Mouse (Mus musculus): ENCODE data around the gene Olfr984.

DNA sequence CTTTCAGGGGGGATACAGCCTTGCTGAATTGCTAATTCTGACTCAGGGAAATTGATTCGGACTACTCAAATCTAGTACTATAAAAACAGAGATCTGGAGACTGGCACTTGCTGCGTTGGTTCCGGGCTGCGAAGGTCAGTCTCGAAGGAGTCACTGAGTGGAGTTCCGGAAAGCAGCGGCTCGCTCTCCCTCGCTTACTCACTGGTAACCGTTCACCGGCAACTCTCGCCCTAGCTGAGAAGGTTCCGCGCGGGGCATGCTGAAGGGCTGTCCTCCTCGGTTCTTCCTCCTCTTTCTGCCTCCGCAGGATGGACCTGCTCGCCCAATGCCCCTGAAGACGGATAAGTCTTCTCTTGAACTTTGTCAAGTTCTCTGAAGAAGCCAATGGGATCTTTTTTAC is 63.9 kb downstream of the Olfr984 start:
- TF ChIP-seq TAL1 (IDR thresholded peaks at IDR 0.05; ENCODE audit: low read length) (no peak), GATA1 (IDR thresholded peaks at IDR 0.05; ENCODE audit: low read length) (no peak)
